Mouse (Mus musculus) left cerebral cortex, postnatal 10 days (tissue): ENCODE data around the gene Saa2. TPM values are rescaled to one million over a fixed set of nuclear protein-coding genes. Genes with fewer than 3 reads are reported as not detected.

Source experiments
- DNase-seq, 2 experiments: peaks; one replicate each; pipeline ENCODE4 v3.0.0; 2021 to 2022; ENCODE audit warnings: low spot score in 2 of 2, mixed read lengths in 1 of 2; ENCODE audit errors: extremely low spot score in 1 of 2
- intact Hi-C: fragments of 180-260 bp; cut with DNase I; formaldehyde crosslinking; loops from one replicate; pipeline ENCODE4 v1.15.1; 2025
- total RNA-seq, 2 experiments: library from RNA; stranded (reverse); gene quantifications; 2 replicates each; pipeline ENCODE4 v1.2.3; 2021

Saa2 gene
- total RNA-seq, 2 experiments from 2014 or later = not detected

- no peak for DNase-seq
- intact Hi-C loops = no loop called here
Measured at GRCm38 (mm10) chr7:46746381-46746780, 5.2 kb upstream of the Saa2 start.

GRCm38 (mm10) chr7:46748459-46748858 is 3.1 kb upstream of the Saa2 start:
- intact Hi-C loops = no loop called here

GRCm38 (mm10) chr7:46761049-46761795 is 9.6 kb downstream of the Saa2 start:
- intact Hi-C loops = no loop called here
- DNase-seq = no peak

More at GRCm38 (mm10) chr7:46748459-46748858, 3.1 kb upstream of the Saa2 start:
- no peak for DNase-seq

GRCm38 (mm10) chr7:46762601-46763000 is 11.0 kb downstream of the Saa2 start:
- no peak for DNase-seq

GRCm38 (mm10) chr7:46764672-46765071 is 13.1 kb downstream of the Saa2 start:
- intact Hi-C loops = no loop called here
- DNase-seq = no peak

More at GRCm38 (mm10) chr7:46762601-46763000, 11.0 kb downstream of the Saa2 start:
- intact Hi-C loops = no loop called here

GRCm38 (mm10) chr7:46767371-46767770 is 15.8 kb downstream of the Saa2 start:
- DNase-seq = no peak
- intact Hi-C loops = no loop called here

GRCm38 (mm10) chr7:46768451-46768850 is 16.9 kb downstream of the Saa2 start:
- intact Hi-C loops = no loop called here
- DNase-seq = no peak

GRCm38 (mm10) chr7:46770706-46771105 is 19.1 kb downstream of the Saa2 start:
- DNase-seq = peak in 1 of 2 experiments; percentile 16
- intact Hi-C loops = loop anchor here (5.0 to 10.0 kb wide), 3 partner anchors 42 to 136 kb away; partner anchors contain the start of genes Saal1 and Sergef

GRCm38 (mm10) chr7:46789177-46789849 is 37.7 kb downstream of the Saa2 start:
- intact Hi-C loops = no loop called here
- no peak for DNase-seq

GRCm38 (mm10) chr7:46793871-46794270 is 42.3 kb downstream of the Saa2 start:
- intact Hi-C loops = no loop called here
- DNase-seq = no peak

GRCm38 (mm10) chr7:46795287-46796205 is 44.0 kb downstream of the Saa2 start, which contains the start of the genes Hps5 and Gtf2h1:
TSS of gene Hps5 (minus strand) at chr7:46796064.
TSS of gene Gtf2h1 (plus strand) at chr7:46796103.
- DNase-seq = peak; percentile 95 to 99
- intact Hi-C loops = no loop called here

GRCm38 (mm10) chr7:46796206-46796679 is 44.7 kb downstream of the Saa2 start:
- no peak for DNase-seq

GRCm38 (mm10) chr7:46796779-46797178 is 45.2 kb downstream of the Saa2 start:
- no peak for DNase-seq
- intact Hi-C loops = no loop called here

More at GRCm38 (mm10) chr7:46796206-46796679, 44.7 kb downstream of the Saa2 start:
- intact Hi-C loops = no loop called here

Other genes with a start within 250 kb of the Saa2 start
- 10 to 100 TPM; 57.3 to 61.3 TPM for gene Sergef, start 112.0 kb upstream of the Saa2 start, total RNA-seq
- gene Tph1, start 79.3 kb upstream of the Saa2 start, total RNA-seq = under 1 TPM; 0.45 to 0.69 TPM
- 1 to 10 TPM; 9.3 to 9.5 TPM for gene Saal1, start 41.1 kb upstream of the Saa2 start, total RNA-seq
- not detected for gene Saa3, start 36.1 kb upstream of the Saa2 start, total RNA-seq
- gene Saa4, start 19.2 kb upstream of the Saa2 start, total RNA-seq = not detected
- gene Saa1, start 8.8 kb upstream of the Saa2 start, total RNA-seq = not detected
- gene Hps5, start 44.3 kb downstream of the Saa2 start, total RNA-seq = 10 to 100 TPM; 13.8 to 14.7 TPM
- gene Gtf2h1, start 44.3 kb downstream of the Saa2 start, total RNA-seq = 10 to 100 TPM; 38.4 to 40.8 TPM
- 100 to 1,000 TPM; 495 to 502 TPM for gene Ldha, start 89.7 kb downstream of the Saa2 start, total RNA-seq
- not detected for gene Ldhc, start 109.4 kb downstream of the Saa2 start, total RNA-seq
- 10 to 100 TPM; 91.5 to 94.0 TPM for gene Tsg101, start 168.2 kb downstream of the Saa2 start, total RNA-seq
- gene Uevld, start 206.7 kb downstream of the Saa2 start, total RNA-seq = 10 to 100 TPM; 10.8 to 11.7 TPM
- not detected for gene Gm9999, start 231.8 kb downstream of the Saa2 start, total RNA-seq